Mouse (Mus musculus) MEL (cell line): Measurements from ENCODE around the gene Krtap3-2. TPM values are rescaled to one million over a fixed set of nuclear protein-coding genes. Genes with fewer than 3 reads are reported as not detected.

ENCODE experiments used
- DNase-seq: peaks from one replicate; pipeline ENCODE4 v3.0.0; 2011; ENCODE audit warnings: low read depth, low spot score
- H3K27ac ChIP-seq: 2 replicates; pipeline ENCODE4 v1.5.1; 2012; ENCODE audit warnings: low read depth, mild to moderate bottlenecking, control low read depth, low read length, moderate library complexity; ENCODE audit not compliant: control insufficient read depth
- H3K27me3 ChIP-seq, 2 experiments: fragments of 150-350 bp in 1 of 2; sonication (generic) in 1 of 2; 2 replicates each; pipeline ENCODE4 v1.6.1; 2012; ENCODE audit warnings: low read length in 2 of 2, mild to moderate bottlenecking in 2 of 2, improper control_type of control experiment in 1 of 2, moderate library complexity in 1 of 2; ENCODE audit not compliant: insufficient read depth in 2 of 2, control insufficient read depth in 1 of 2
- H3K36me3 ChIP-seq, 2 experiments: 2 replicates each; pipeline ENCODE4 v1.6.1; 2012 to 2014; ENCODE audit warnings: low read length in 2 of 2, improper control_type of control experiment in 1 of 2, inconsistent platforms in 1 of 2, mild to moderate bottlenecking in 1 of 2; ENCODE audit not compliant: insufficient read depth in 2 of 2, control insufficient read depth in 1 of 2
- H3K4me1 ChIP-seq, 2 experiments: fragments of 150-350 bp in 1 of 2; sonication (generic) in 1 of 2; 2 replicates each; pipeline ENCODE4 v1.6.1; 2012; ENCODE audit warnings: low read length in 2 of 2, improper control_type of control experiment in 1 of 2, mild to moderate bottlenecking in 1 of 2; ENCODE audit not compliant: insufficient read depth in 2 of 2, control insufficient read depth in 1 of 2
- H3K4me3 ChIP-seq, 2 experiments: fragments of 150-350 bp in 1 of 2; sonication (generic) in 1 of 2; 2 replicates each; pipeline ENCODE4 v1.5.1; 2012; ENCODE audit warnings: low read depth in 2 of 2, low read length in 2 of 2, mild to moderate bottlenecking in 2 of 2, moderate library complexity in 2 of 2, control low read depth in 1 of 2, improper control_type of control experiment in 1 of 2; ENCODE audit not compliant: control insufficient read depth in 1 of 2, insufficient read depth in 1 of 2
- H3K79me2 ChIP-seq: 2 replicates; pipeline ENCODE4 v1.6.1; 2012; ENCODE audit warnings: mild to moderate bottlenecking, low read length, moderate library complexity; ENCODE audit not compliant: control insufficient read depth, poor library complexity, insufficient read depth
- H3K9ac ChIP-seq: 2 replicates; pipeline ENCODE4 v1.6.1; 2012; ENCODE audit warnings: low read depth, mild to moderate bottlenecking, control low read depth, low read length, moderate library complexity; ENCODE audit not compliant: control insufficient read depth, poor library complexity, severe bottlenecking
- H3K9me3 ChIP-seq: fragments of 150-350 bp; sonication (generic); replicated peaks from 2 replicates; pipeline ENCODE4 v1.6.1; 2012; ENCODE audit warnings: mild to moderate bottlenecking, low read length, improper control_type of control experiment, moderate library complexity; ENCODE audit not compliant: insufficient read depth
- BHLHE40 ChIP-seq: IDR thresholded peaks from 2 replicates; pipeline ENCODE4 v1.6.1; 2012; ENCODE audit warnings: low read depth, mild to moderate bottlenecking, inconsistent platforms, low read length, improper control_type of control experiment, borderline replicate concordance
- CHD1 ChIP-seq: IDR thresholded peaks from 2 replicates; pipeline ENCODE4 v1.6.1; 2012; ENCODE audit warnings: low read depth, mild to moderate bottlenecking, inconsistent platforms, low read length, improper control_type of control experiment
- CTCF ChIP-seq, 3 experiments: IDR thresholded peaks in 2 of 3; conservative IDR thresholded peaks in 1 of 3; 2 replicates each; pipeline ENCODE4 v1.5.1; 2011 to 2012; ENCODE audit warnings: low read length in 3 of 3, low read depth in 2 of 3, mild to moderate bottlenecking in 2 of 3, improper control_type of control experiment in 1 of 3, inconsistent platforms in 1 of 3, mixed read lengths in 1 of 3, moderate library complexity in 1 of 3; ENCODE audit not compliant: control insufficient read depth in 1 of 3, insufficient read depth in 1 of 3, poor library complexity in 1 of 3, severe bottlenecking in 1 of 3
- E2F4 ChIP-seq: IDR thresholded peaks from 2 replicates; pipeline ENCODE4 v1.6.1; 2011; ENCODE audit warnings: low read depth, low read length, improper control_type of control experiment, borderline replicate concordance
- ELF1 ChIP-seq: IDR thresholded peaks from 2 replicates; pipeline ENCODE4 v1.6.1; 2014; ENCODE audit warnings: low read depth, mild to moderate bottlenecking, inconsistent platforms, low read length, improper control_type of control experiment, moderate library complexity
- EP300 ChIP-seq, 2 experiments: IDR thresholded peaks; 2 replicates each; pipeline ENCODE4 v1.6.1; 2011; ENCODE audit warnings: improper control_type of control experiment in 2 of 2, low read length in 2 of 2, low read depth in 1 of 2, mild to moderate bottlenecking in 1 of 2
- ETS1 ChIP-seq: IDR thresholded peaks from 2 replicates; pipeline ENCODE4 v1.6.1; 2012; ENCODE audit warnings: low read depth, mild to moderate bottlenecking, inconsistent platforms, low read length, improper control_type of control experiment, moderate library complexity
- HCFC1 ChIP-seq: IDR thresholded peaks from 2 replicates; pipeline ENCODE4 v1.6.1; 2012; ENCODE audit warnings: low read depth, mild to moderate bottlenecking, inconsistent platforms, low read length, improper control_type of control experiment, moderate library complexity
- JUND ChIP-seq: IDR thresholded peaks from 2 replicates; pipeline ENCODE4 v1.6.1; 2011; ENCODE audit warnings: low read depth, mild to moderate bottlenecking, improper control_type of control experiment, low read length
- KAT2A ChIP-seq: conservative IDR thresholded peaks from 2 replicates; pipeline ENCODE4 v1.6.1; 2012; ENCODE audit warnings: low read depth, low read length, improper control_type of control experiment, inconsistent platforms
- MAFK ChIP-seq: IDR thresholded peaks from 2 replicates; pipeline ENCODE4 v1.6.1; 2011; ENCODE audit warnings: low read depth, mild to moderate bottlenecking, low read length, improper control_type of control experiment, borderline replicate concordance
- MEF2A ChIP-seq: IDR thresholded peaks from 2 replicates; pipeline ENCODE4 v1.6.1; 2014; ENCODE audit warnings: low read depth, mild to moderate bottlenecking, inconsistent platforms, low read length, improper control_type of control experiment; ENCODE audit not compliant: poor library complexity, insufficient replicate concordance, severe bottlenecking; ENCODE audit errors: extremely low read depth
- MXI1 ChIP-seq: IDR thresholded peaks from 2 replicates; pipeline ENCODE4 v1.6.1; 2011; ENCODE audit warnings: mild to moderate bottlenecking, low read depth, low read length, improper control_type of control experiment
- NRF1 ChIP-seq: IDR thresholded peaks from 2 replicates; pipeline ENCODE4 v1.6.1; 2014; ENCODE audit warnings: low read depth, mild to moderate bottlenecking, inconsistent platforms, low read length, improper control_type of control experiment, moderate library complexity; ENCODE audit not compliant: poor library complexity, insufficient read depth, severe bottlenecking
- POLR2AphosphoS2 ChIP-seq: IDR thresholded peaks from 2 replicates; pipeline ENCODE4 v1.6.1; 2011; ENCODE audit warnings: low read length, improper control_type of control experiment
- POLR2AphosphoS5 ChIP-seq: IDR thresholded peaks from 2 replicates; pipeline ENCODE4 v1.6.1; 2012; ENCODE audit warnings: low read depth, borderline replicate concordance, mild to moderate bottlenecking, inconsistent platforms, low read length, moderate library complexity, mixed read lengths
- RCOR1 ChIP-seq: IDR thresholded peaks from 2 replicates; pipeline ENCODE4 v1.6.1; 2012; ENCODE audit warnings: low read depth, mild to moderate bottlenecking, inconsistent platforms, low read length, improper control_type of control experiment
- TAL1 ChIP-seq: IDR thresholded peaks from 2 replicates; pipeline ENCODE4 v1.6.1; 2012; ENCODE audit warnings: mild to moderate bottlenecking, inconsistent platforms, low read length, moderate library complexity, mixed read lengths
- TBP ChIP-seq: IDR thresholded peaks from 2 replicates; pipeline ENCODE4 v1.8.0; 2011; ENCODE audit warnings: low read depth, low read length, improper control_type of control experiment
- TCF12 ChIP-seq: IDR thresholded peaks from 2 replicates; pipeline ENCODE4 v1.6.1; 2014; ENCODE audit warnings: low read depth, mild to moderate bottlenecking, inconsistent platforms, low read length, improper control_type of control experiment, moderate library complexity
- USF2 ChIP-seq, 2 experiments: IDR thresholded peaks; 2 replicates each; pipeline ENCODE4 v1.6.1; 2011 to 2012; ENCODE audit warnings: improper control_type of control experiment in 2 of 2, low read length in 2 of 2, borderline replicate concordance in 1 of 2, inconsistent platforms in 1 of 2, low read depth in 1 of 2, mild to moderate bottlenecking in 1 of 2; ENCODE audit not compliant: insufficient read depth in 1 of 2
- ZMIZ1 ChIP-seq: IDR thresholded peaks from 2 replicates; pipeline ENCODE4 v1.6.1; 2012; ENCODE audit warnings: low read depth, mild to moderate bottlenecking, inconsistent platforms, low read length, improper control_type of control experiment, moderate library complexity
- polyA plus RNA-seq, 2 experiments: library from polyadenylated mRNA; stranded (reverse) in 1 of 2; unstranded in 1 of 2; fragments of >175 nt in 1 of 2; fragments of >200 nt in 1 of 2; gene quantifications; 2 replicates each; pipeline versions ENCODE4 v1.2.1 to v1.2.4; 2012; ENCODE audit warnings: low replicate concordance in 2 of 2, low read depth in 1 of 2; ENCODE audit not compliant: insufficient read length in 2 of 2, insufficient read depth in 1 of 2, missing spikeins in 1 of 2
- total RNA-seq: library from RNA; depleted of rRNA; stranded (reverse); fragments of 300-350 nt; gene quantifications from 2 replicates; pipeline ENCODE4 v1.2.3, GENCODE M21; 2012

Gene Krtap3-2
- total and polyA plus RNA-seq, 3 experiments: not detected

- no peaks in the 10 kb centered on the region for H3K4me1 ChIP-seq
- no peak within 1 kb of the TSS for H3K4me3 ChIP-seq
- H3K79me2 ChIP-seq: no peaks in the 10 kb centered on the region
- H3K9ac ChIP-seq: no peak within 1 kb of the TSS
- no peaks in the 10 kb centered on the region for H3K9me3 ChIP-seq
- no peak within 1 kb of the TSS for H3K27ac ChIP-seq
- no peak for DNase-seq
- TF ChIP-seq E2F4 (no peak), POLR2AphosphoS2 (no peak), JUND (no peak), NRF1 (no peak), USF2 (IDR thresholded peaks at IDR 0.05; ENCODE audit: borderline replicate concordance in 1 of 2, insufficient read depth in 1 of 2, low read depth in 1 of 2, low read length in 2 of 2) (no peak), RCOR1 (no peak), TBP (no peak), HCFC1 (no peak), MAFK (no peak), MEF2A (no peak), CTCF (IDR thresholded peaks at IDR 0.05 in 2 of 3, conservative IDR thresholded peaks at IDR 0.05 in 1 of 3; ENCODE audit: control insufficient read depth in 1 of 3, insufficient read depth in 1 of 3, low read depth in 2 of 3, low read length in 3 of 3, poor library complexity in 1 of 3, severe bottlenecking in 1 of 3) (no peak), KAT2A (no peak), ELF1 (no peak), TCF12 (no peak), MXI1 (no peak), CHD1 (no peak), ETS1 (no peak), POLR2AphosphoS5 (no peak), BHLHE40 (no peak), EP300 (IDR thresholded peaks at IDR 0.05; ENCODE audit: low read depth in 1 of 2, low read length in 2 of 2) (no peak)
- no peaks in the 10 kb centered on the region for H3K36me3 ChIP-seq
- no peaks in the 10 kb centered on the region for H3K27me3 ChIP-seq
Observed at GRCm38 (mm10) chr11:99590981-99591380, 34.3 kb upstream of the Krtap3-2 start, which contains the start of gene Krtap1-3. TSS of gene Krtap1-3 (minus strand) at chr11:99591339.

GRCm38 (mm10) chr11:99585096-99585495 lies 28.4 kb upstream of the Krtap3-2 start:
- H3K9me3 ChIP-seq: no peaks in the 10 kb centered on the region
- no peaks in the 10 kb centered on the region for H3K4me1 ChIP-seq
- H3K4me3 ChIP-seq: no peak overlapping the region
- H3K27me3 ChIP-seq: no peaks in the 10 kb centered on the region
- H3K79me2 ChIP-seq: no peaks in the 10 kb centered on the region
- TF ChIP-seq MXI1 (no peak), ZMIZ1 (no peak), TAL1 (no peak), HCFC1 (no peak)
- no peaks in the 10 kb centered on the region for H3K36me3 ChIP-seq
- no peak overlapping the region for H3K27ac ChIP-seq
- no peak for DNase-seq
- H3K9ac ChIP-seq: no peak overlapping the region
